Mouse (Mus musculus): Measurements from ENCODE around the gene Trmt1. TPM values are rescaled to one million over a fixed set of nuclear protein-coding genes. Genes with fewer than 3 reads are reported as not detected.

The Trmt1 gene
- total RNA-seq, 2 experiments from 2014 or later, result 103 to 106 TPM

DNA sequence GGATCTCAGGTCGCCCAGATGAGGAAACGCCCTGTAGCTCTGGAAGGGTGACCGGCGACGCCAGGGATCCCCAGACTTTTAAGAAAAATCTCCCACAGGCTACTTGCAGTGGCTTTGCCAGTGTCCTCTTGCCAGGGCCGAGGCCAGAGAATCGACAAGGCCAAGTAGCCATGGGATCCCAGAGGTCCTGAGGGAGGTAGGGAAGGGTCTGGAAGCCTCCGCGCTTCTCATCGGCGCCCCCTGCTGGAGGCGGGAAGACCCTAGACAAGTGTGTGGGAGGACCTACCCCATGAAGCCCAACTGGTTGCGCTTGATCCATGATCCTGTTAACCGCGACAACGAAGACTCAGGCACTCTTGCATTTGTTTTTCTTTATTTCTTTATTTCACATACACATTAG, 18.2 kb downstream of the Trmt1 start:
- DNase-seq (ENCODE audit: extremely low spot score in 1 of 2, low spot score in 2 of 2), result peak in 1 of 2 experiments; percentile 90

DNA sequence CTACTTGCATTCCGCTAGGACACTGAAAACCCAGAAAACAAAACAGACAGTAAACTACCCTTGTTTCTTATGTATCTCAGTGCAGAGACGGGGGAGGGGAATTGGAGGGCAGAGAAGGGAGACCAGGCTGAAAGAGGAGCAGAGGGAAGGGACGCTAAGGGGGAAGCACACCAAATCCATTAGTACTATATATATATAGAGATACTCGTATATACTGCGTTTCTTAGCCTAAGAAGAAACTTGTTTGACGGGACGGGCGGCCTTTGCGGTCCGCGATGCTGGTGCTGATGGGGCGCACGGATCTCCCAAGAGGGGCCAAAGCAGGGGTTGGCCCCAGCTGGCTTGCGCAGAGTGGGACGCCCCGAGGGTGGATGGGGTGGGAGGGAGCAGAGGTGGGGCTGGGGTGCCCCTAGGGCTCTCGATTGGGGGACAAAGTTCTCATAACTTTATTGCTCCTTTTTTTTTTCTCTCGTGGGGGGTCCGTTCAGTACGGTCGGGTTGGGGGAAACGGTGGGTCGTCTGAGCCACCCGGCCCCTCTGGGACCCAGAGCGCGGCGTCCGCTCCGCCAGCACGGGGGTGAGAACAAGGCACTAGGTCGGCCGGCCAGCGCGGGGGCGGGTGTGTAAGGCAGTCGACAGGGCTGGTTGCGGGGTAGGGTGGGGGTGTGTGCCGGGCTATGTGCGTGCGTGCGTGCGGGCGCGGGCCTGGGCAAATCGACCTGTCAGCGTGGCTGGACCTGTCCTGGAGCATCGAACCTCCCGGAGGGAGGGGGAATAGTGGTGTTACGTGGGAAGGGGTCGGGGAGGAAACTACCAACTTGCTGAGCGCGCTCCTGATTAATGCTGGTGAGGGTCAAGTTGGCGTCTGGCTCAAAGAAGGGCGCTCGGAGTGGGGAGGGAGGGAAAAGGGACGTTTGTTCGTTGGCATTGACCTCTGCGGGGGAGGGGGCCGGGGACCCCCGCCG, 19.0 kb downstream of the Trmt1 start:
- intact Hi-C loops (cut with DNase I), result no loop called here
- peak in 1 of 2 experiments; percentile 74 for DNase-seq (ENCODE audit: extremely low spot score in 1 of 2, low spot score in 2 of 2)

More for the DNA sequence above, 18.2 kb downstream of the Trmt1 start:
- intact Hi-C loops (cut with DNase I), result no loop called here

DNA sequence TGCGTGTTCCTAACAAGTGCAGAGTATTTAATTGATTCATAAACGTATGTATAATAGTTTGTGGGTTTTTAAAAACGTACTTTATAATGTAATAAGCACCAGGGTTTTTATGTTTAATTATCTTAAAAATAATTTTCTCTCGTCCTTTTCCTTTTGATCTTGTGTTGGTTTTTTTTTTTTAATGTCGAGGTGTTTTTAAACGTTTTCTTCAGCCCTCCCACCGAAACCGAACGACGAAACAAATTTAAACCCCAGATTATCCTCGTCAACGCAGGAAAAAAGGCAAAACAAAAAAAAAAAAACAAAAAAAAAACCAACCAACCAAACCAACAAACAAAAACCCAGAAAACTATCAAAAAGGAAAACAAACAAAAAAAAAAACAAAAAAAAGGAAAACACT, 19.9 kb downstream of the Trmt1 start:
- no peak for DNase-seq (ENCODE audit: extremely low spot score in 1 of 2, low spot score in 2 of 2)
- intact Hi-C loops (cut with DNase I), result no loop called here

DNA sequence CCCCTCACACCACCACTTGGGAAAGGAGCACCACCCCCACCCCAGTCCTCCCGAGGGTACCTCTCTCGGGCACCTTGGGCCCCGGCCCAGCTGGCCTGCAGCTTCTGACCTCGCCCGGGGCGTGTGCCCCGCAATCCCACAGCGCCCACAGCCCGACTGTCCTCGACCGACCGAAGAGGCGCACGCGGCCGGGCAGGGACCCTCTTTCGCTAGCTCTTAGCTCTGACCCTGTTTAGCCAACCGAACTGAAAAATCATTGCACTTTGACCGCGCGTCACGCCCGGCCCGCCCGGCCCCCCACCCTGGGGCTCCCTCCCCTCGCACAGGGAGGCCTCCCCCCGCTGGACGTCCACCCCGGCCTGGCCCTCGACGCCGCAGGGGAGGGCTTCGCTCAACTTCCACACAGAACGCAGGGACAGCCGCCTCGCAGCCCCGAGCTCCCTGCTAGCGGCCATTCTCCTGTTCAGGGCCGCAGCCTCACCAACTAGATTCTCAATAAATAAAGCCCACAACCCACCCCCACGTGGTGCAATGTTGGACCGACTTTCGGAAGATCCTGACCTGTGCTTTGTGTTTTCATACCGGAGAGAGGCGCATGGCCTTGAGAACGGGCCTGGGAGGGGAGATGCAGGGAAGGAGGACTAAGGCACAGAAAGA, 20.6 kb downstream of the Trmt1 start:
- DNase-seq (ENCODE audit: extremely low spot score in 1 of 2, low spot score in 2 of 2), result peak in 1 of 2 experiments; percentile 61
- intact Hi-C loops (cut with DNase I), result no loop called here

DNA sequence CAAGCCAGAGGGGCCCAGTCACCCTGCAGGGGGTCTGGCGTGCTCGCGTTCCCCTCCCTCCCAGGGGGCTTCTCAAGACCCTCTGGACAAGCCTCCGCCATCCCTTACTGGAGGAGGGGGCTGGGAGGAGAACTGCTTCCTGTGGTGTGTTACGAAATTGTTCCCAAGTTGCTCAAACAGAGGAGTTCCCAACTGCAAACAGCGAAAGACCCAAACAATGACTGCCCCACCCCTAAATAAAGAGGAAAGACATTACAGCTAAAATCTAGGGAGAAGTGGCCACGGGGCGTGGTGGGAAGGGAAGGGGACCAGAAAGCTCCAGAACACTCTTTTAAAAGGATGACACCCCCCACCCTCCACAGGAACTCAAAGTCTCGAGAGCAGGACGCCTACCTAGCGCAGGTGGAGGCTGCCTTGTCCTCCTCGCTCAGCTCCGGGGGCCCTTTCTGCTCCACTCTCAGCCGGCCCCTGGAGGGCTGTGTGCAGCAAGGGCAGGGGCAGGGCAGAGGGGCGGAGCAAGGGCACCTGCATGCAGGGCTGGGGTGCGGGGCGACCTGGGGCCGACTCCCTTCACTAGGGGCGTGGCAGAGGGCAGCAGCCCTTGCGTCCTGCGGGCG, 21.3 kb downstream of the Trmt1 start:
- intact Hi-C loops (cut with DNase I), result no loop called here
- peak in 1 of 2 experiments; percentile 75 for DNase-seq (ENCODE audit: extremely low spot score in 1 of 2, low spot score in 2 of 2)

DNA sequence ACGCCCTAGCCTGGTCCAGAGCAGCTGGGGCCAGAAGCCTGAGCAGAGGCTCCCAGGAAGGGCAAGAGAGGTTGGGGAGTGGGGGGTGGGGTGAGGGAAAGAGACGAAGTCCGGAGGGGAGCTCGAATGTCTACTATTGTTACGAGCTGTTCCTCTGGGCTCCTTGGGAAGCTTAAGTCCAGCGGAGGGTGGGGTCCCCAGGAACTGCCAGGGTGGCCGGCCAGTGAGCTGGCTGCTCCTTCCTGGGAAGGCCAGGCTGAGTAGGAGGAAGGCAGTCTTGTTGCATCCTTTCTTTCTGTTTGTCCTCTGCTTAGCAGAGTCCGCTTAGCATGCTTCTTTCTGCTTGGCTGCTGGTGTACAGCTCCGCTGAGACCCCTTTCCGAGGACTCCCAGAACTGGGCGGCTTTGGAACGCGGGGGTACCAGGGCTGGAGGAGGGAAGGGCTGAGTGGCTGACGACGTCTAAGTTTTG, 22.0 kb downstream of the Trmt1 start:
- DNase-seq (ENCODE audit: extremely low spot score in 1 of 2, low spot score in 2 of 2), result peak in 1 of 2 experiments; percentile 35
- intact Hi-C loops (cut with DNase I), result loop anchor here (2.0 kb wide), 1 partner anchor 105 kb away; no protein-coding TSS in a partner anchor

DNA sequence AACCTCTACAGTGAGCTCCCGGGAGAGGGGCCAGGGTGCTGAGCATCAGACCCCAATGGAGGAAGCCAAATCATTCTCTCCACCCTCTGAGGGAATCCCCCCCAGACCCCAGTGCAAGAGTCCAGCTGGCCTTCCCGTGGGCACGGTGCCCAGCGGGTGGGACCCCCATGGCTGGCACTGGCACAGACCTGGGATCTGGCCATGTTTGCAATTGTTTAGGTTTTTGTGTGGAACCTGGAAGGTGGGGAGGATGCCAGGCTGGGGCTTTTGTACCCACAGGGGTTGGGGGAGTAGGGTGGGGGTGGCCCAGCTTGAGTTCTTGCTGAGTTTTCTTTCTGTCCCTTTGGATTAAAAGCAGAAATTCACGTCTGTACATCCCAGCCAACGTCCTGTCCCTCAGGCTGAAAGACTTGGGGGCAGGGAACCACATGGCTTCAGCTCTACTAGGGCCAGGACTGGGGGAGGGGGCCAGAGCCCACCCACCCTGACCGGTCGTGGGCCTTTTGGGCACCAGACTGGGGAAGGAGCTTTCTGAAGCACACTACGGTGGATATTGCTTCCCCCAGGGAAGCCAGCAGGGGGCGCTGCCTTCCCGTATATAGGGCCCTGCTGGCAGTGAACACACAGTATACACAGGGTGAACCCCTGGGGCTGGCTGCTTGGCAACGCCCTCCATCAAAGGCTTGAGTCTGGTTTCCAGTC, 22.8 kb downstream of the Trmt1 start:
- intact Hi-C loops (cut with DNase I), result loop anchor here (2.0 kb wide), 1 partner anchor 104 kb away; no protein-coding TSS in a partner anchor
- peak; percentile 83 to 92 for DNase-seq (ENCODE audit: extremely low spot score in 1 of 2, low spot score in 2 of 2)

DNA sequence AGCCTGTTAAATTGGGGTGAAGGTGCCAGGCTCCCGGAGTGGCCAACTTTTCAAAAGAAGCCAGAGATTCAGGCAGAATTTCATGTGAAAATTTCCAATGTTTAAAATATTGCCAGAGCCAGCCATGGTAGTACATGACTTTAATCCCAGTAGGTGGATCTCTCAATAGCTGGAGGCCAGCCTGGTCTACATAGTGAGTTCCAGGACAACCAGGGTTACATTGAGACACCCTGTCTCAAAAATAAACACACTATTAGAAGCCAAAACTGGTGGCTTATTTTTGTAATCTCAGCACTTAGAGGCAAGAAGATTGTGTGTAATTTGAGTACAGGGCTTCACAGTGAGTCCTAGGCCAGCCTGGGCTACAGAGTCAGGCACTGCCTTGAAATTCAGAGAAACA, 23.8 kb downstream of the Trmt1 start:
- intact Hi-C loops (cut with DNase I), result loop anchor here (2.0 kb wide), 1 partner anchor 103 kb away; no protein-coding TSS in a partner anchor
- DNase-seq (ENCODE audit: extremely low spot score in 1 of 2, low spot score in 2 of 2), result no peak

DNA sequence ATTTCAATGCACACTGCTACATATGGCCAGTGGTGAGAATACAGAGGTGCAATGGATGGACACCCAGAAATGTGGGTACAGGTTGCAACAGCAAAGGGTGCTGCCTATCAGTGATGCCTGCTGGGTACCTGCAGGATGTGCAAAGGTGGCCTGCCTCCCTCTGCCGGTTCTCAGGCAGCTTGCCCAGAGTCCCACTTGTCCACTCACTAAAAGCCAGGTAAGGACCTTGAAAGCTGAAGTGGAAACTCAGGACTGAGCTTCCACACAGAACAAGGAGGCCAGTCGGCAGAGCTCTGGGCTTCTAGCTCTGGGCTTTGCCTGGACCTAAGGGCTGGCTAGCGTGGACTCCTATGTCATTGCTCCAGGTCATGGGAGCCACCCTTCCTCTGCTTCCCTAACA, 25.2 kb downstream of the Trmt1 start:
- intact Hi-C loops (cut with DNase I), result no loop called here
- DNase-seq (ENCODE audit: extremely low spot score in 1 of 2, low spot score in 2 of 2), result no peak

DNA sequence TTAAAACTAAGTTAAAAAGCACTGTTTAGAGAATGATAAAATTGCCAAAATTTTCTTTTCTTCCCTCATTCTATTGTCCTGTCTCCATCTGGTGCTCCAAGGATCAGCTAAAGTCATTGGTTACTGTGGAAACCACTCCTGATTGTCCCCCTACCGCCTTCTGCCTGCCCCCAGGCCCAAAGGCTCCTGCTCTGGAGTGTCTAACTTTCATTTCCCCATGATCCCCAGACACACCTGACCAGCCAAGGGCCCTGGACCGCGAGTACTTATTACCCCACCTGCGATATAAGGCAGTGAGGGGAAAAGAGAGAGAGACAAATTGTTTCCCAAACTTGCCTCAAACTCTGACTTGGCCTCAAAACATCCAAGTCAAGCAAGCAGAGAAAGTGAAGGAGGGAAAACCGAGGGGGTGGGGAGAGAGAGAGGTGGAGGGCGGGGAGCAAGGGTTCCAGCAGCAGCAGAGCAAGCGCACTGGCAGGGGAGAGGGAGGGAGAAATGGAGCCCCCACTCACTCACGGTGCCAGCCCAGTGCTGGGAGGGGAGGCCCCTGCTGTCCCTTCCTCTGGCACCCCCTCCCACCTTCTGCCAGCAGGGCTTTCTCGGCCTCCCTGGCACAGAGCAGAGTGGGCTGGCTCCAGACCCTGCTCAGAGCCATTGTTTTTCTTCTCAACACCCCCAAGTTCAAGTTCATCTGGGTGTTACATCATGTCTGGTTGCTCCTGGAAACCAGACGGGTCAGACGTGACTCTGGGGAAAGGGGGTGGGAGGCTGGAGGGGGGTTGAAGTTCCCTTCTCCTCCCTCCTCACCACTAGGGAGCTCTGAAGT, 26.0 kb downstream of the Trmt1 start:
- peak in 1 of 2 experiments; percentile 70 for DNase-seq (ENCODE audit: extremely low spot score in 1 of 2, low spot score in 2 of 2)
- intact Hi-C loops (cut with DNase I), result no loop called here

DNA sequence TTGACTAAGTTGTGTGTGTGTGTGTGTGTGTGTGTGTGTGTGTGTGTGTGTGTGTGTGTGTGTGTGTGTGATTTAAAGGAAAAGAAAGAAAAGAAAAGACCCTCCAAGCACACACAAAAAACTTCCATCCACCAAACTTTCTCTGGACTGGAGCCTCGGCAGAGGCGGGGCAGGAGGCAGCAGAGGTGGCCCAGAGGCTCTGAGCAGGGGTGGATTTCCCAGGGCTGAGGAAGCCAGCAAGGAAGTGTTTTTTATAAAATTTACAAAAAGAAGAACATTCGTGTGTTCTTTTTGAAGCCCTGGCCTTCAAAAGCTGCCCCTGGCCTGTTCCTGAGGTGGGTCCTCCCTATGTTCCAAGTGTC, 26.6 kb downstream of the Trmt1 start:
- DNase-seq (ENCODE audit: extremely low spot score in 1 of 2, low spot score in 2 of 2), result no peak
- intact Hi-C loops (cut with DNase I), result no loop called here

DNA sequence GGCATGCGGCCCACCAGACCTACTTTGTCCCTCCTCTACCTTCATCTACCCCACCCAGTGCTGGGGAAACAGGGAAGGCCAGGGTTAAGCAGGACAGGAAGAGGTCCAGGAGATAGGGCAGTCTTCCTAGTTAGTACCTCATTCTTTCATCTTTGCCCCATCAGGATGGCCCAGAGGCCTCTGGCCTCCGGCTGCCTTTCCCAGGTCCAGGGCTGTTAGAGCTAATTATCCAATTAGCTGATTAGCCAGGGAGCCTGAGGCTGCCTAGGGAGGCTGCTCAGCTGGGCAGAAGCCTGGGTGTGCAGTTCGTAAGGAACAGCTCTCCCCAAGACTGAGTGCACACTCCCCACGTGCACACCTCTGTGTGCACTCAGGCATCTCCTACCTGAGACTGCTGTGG, 27.3 kb downstream of the Trmt1 start:
- no peak for DNase-seq (ENCODE audit: extremely low spot score in 1 of 2, low spot score in 2 of 2)
- intact Hi-C loops (cut with DNase I), result no loop called here

DNA sequence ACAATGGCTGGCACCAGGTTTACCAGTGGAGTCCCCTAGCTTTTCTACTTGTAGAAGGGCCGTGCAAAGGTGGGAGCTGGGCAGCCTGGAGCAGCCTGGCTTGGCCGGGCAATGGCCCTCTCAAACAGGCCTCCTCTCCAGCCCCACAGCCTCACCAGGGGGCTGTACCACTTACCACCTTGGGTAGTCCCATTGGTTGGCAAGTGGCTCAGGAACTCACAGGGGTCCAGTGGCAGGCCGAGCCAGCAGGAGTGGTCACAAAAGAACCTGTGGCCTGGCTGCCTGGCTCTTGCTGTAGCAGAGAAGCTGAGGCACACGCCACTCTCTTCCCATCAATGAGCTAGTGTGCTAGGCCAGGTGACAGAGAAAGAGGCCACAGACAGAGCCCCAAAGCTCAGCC, 28.1 kb downstream of the Trmt1 start:
- no peak for DNase-seq (ENCODE audit: extremely low spot score in 1 of 2, low spot score in 2 of 2)
- intact Hi-C loops (cut with DNase I), result no loop called here

DNA sequence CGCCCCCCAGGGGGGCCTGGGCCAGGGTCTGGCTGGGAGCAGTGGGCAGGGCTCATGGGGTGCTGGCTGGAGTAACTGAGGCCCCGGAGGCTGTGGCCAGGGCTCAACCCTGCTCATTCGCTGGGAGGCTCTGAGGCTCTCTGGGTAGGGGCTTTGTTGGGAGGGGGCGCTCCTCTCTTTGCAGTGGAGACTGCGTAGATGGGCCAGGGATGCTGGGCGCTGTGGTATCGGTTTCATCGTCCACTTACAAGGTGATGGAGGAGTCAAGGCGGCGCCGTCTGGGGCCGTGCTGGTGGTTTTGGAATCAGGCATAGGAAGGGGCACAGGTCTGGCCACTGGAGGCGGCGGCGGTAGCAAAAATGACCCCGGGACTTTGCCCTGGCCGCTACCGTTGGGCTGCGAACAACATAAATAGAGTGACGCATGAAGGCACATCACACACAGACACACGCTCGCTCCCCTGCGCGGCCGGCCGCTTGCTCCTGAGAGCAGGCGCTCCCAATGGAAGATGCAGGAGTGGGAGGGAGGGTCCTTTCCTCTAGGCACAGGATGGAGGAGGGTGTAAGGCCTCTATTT, 29.9 kb downstream of the Trmt1 start:
- peak in 1 of 2 experiments; percentile 36 for DNase-seq (ENCODE audit: extremely low spot score in 1 of 2, low spot score in 2 of 2)
- intact Hi-C loops (cut with DNase I), result no loop called here

DNA sequence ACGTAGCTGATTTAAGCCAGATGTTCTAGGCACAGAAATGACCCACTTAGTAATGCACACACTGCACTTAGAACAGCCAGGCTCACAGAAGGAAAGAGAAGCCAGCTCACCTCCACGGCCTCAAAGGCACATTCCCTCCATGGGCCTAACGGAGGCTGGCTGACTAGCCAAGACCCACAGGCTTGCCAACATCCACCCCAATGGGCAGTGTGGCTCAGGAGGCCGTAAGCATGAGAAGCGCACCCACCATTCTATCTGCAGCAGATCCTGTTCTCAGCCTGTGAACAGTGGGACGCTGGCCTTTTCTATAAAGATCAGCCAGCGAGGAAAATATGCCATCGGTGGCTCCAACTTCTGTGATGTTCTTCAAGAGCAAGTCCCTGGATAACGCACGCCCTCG, 30.7 kb downstream of the Trmt1 start:
- intact Hi-C loops (cut with DNase I), result no loop called here
- no peak for DNase-seq (ENCODE audit: extremely low spot score in 1 of 2, low spot score in 2 of 2)

DNA sequence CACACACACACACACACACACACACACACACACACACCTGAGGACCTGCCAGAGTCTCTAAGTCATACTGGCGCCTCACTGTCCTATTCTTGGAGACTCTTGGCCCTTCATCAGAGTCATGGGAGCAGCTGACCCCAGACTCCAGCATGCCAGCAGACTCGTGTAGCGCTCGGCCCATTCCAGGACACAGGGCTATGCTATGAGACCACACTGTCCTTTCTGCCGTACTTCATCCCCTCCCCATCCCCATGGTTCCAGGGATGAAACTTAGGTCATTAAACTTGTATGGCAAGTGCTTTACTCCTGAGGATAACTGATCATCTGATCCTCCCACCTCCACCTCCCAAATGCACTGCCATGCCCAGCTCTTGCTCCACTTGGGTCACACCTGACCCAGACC, 32.4 kb downstream of the Trmt1 start:
- intact Hi-C loops (cut with DNase I), result no loop called here
- no peak for DNase-seq (ENCODE audit: extremely low spot score in 1 of 2, low spot score in 2 of 2)

DNA sequence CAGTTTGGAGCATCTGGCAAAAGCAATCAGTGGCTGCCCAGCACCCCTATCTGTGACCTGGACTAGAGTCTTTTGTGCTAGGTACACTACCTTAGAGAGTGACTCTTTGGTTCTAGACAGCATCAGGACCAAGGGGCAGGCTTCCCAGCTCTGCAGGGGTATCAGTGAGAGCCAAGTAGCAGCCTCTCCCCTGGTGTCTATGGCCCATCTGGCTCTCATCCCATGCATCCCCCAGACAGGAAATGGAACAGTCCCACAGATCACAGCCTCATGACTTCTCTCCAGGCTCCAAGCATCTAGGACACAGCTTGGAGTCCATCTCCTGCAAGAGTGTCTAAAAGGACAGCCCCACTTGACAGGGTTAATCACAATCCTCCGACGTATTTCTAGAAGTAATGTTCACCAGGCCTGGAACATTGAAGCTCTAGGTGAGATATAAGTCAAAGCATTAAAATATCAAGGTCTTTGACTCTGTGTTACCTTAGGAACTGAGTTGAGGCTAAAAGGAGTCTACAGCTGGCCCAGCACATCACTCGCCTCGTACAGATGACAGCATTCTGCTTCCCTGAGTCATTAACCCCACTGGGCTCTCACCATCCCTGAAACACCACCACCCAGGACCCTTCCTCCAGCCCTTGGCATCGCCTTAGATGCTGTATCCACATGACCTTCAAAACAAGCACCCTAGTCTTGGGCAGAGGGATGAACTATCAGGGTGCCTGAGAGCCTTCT, 33.0 kb downstream of the Trmt1 start:
- DNase-seq (ENCODE audit: extremely low spot score in 1 of 2, low spot score in 2 of 2), result no peak
- intact Hi-C loops (cut with DNase I), result no loop called here
